Mouse (Mus musculus) limb, embryonic 14.5 days (tissue): ENCODE measurements around the gene Clmn. TPM values are rescaled to one million over a fixed set of nuclear protein-coding genes. Genes with fewer than 3 reads are reported as not detected.

ENCODE experiments used
- ATAC-seq: fragments of 200-750 bp; cut with Nextera tagmentation; 2 replicates; pipeline ENCODE4 v1.8.0; 2017; ENCODE audit warnings: low read depth, moderate number of reproducible peaks, moderate TSS enrichment; ENCODE audit not compliant: low FRiP score
- DNase-seq: peaks from one replicate; pipeline ENCODE4 v3.0.0-alpha.2; 2015; ENCODE audit warnings: low spot score
- H3K27ac ChIP-seq: fragments of 300-500 bp; sonication (generic); replicated peaks from 2 replicates; pipeline ENCODE4 v1.5.1; 2014; ENCODE audit warnings: low read depth, mild to moderate bottlenecking, low read length, moderate library complexity, mixed read lengths
- H3K27me3 ChIP-seq: fragments of 300-500 bp; sonication (generic); 2 replicates; pipeline ENCODE4 v1.6.1; 2014; ENCODE audit warnings: low read length, mixed read lengths; ENCODE audit not compliant: control insufficient read depth, insufficient read depth
- H3K36me3 ChIP-seq: fragments of 300-500 bp; sonication (generic); 2 replicates; pipeline ENCODE4 v1.6.1; 2014; ENCODE audit warnings: mild to moderate bottlenecking, low read length, moderate library complexity, mixed read lengths; ENCODE audit not compliant: control insufficient read depth, insufficient read depth
- H3K4me1 ChIP-seq: fragments of 300-500 bp; sonication (generic); 2 replicates; pipeline ENCODE4 v1.6.1; 2014; ENCODE audit warnings: antibody characterized with exemption, low read length, mixed read lengths; ENCODE audit not compliant: control insufficient read depth, insufficient read depth
- H3K4me2 ChIP-seq: fragments of 300-500 bp; sonication (generic); replicated peaks from 2 replicates; pipeline ENCODE4 v1.6.1; 2014; ENCODE audit warnings: low read depth, mild to moderate bottlenecking, low read length, moderate library complexity; ENCODE audit not compliant: severe bottlenecking
- H3K4me3 ChIP-seq: fragments of 300-500 bp; sonication (generic); replicated peaks from 2 replicates; pipeline ENCODE4 v1.5.1; 2014; ENCODE audit warnings: low read length
- H3K9ac ChIP-seq: fragments of 300-500 bp; sonication (generic); 2 replicates; pipeline ENCODE4 v1.6.1; 2014; ENCODE audit warnings: mild to moderate bottlenecking, low read depth, low read length, moderate library complexity; ENCODE audit not compliant: severe bottlenecking
- H3K9me3 ChIP-seq: fragments of 300-500 bp; sonication (generic); 2 replicates; pipeline ENCODE4 v1.6.1; 2016; ENCODE audit warnings: low read length; ENCODE audit not compliant: control insufficient read depth
- POLR2A ChIP-seq: fragments of 200-500 bp; IDR thresholded peaks from 2 replicates; pipeline ENCODE4 v1.8.0; 2012; ENCODE audit warnings: inconsistent platforms, mild to moderate bottlenecking, moderate library complexity, borderline replicate concordance; ENCODE audit not compliant: insufficient read depth, insufficient read length; ENCODE audit errors: extremely low read depth
- WGBS: fragments of 180-500 bp; shearing (Covaris S2); extraction: QIAGEN DNeasy Blood & Tissue Kit; methylation state at CpG from one replicate; pipeline ENCODE4 v1.1.7; 2014; 5-methylcytosine and 5-hydroxymethylcytosine counted together
- polyA plus RNA-seq, 2 experiments: library from polyadenylated mRNA; depleted of rRNA in 1 of 2; stranded (reverse) in 1 of 2; unstranded in 1 of 2; fragments of >200 nt; fragmentation: Nextera tagmentation in 1 of 2; extraction: Ambion mirVana in 1 of 2; gene quantifications; 2 replicates each; pipeline versions ENCODE4 v1.2.1 to v1.2.3; 2012 to 2014

Gene Clmn
- polyA plus RNA-seq, 2 experiments, result 2.9 to 8.1 TPM

- Histone ChIP-seq H3K4me3 (no peak overlapping the region), H3K36me3 (no peaks in the 10 kb centered on the region), H3K4me1 (peaks cover 58% of the 10 kb centered on the region), H3K9ac (no peak overlapping the region), H3K27me3 (peaks cover 4% of the 10 kb centered on the region; the same call in 1 of the 2 replicates), H3K4me2 (no peak overlapping the region), H3K9me3 (no peaks in the 10 kb centered on the region), H3K27ac (no peak overlapping the region)
- DNase-seq (no peak), ATAC-seq (no peak)
- WGBS, result 33% methylated on average over 8 of the region's 8 CpGs
- no peak for TF ChIP-seq POLR2A
Measured at GRCm38 (mm10) chr12:104822151-104822550, 42.7 kb downstream of the Clmn start.

GRCm38 (mm10) chr12:104820061-104820460, 44.8 kb downstream of the Clmn start:
- no peak for TF ChIP-seq POLR2A
- WGBS, result 30% methylated on average over 5 of the region's 5 CpGs
- H3K27ac ChIP-seq, result no peak overlapping the region
- no peak for ATAC-seq
- no peak for DNase-seq
- no peak overlapping the region for H3K4me2 ChIP-seq
- no peaks in the 10 kb centered on the region for H3K36me3 ChIP-seq
- H3K9ac ChIP-seq, result no peak overlapping the region
- H3K9me3 ChIP-seq, result no peaks in the 10 kb centered on the region
- H3K4me3 ChIP-seq, result no peak overlapping the region
- H3K27me3 ChIP-seq, result peaks cover 8% of the 10 kb centered on the region; the same call in 1 of the 2 replicates
- peaks cover 58% of the 10 kb centered on the region for H3K4me1 ChIP-seq

GRCm38 (mm10) chr12:104819050-104819449, 45.8 kb downstream of the Clmn start:
- Histone ChIP-seq H3K9me3 (no peaks in the 10 kb centered on the region), H3K27me3 (peaks cover 8% of the 10 kb centered on the region; the same call in 1 of the 2 replicates), H3K4me3 (no peak overlapping the region), H3K9ac (no peak overlapping the region), H3K27ac (no peak overlapping the region), H3K36me3 (no peaks in the 10 kb centered on the region), H3K4me1 (peaks cover 58% of the 10 kb centered on the region), H3K4me2 (no peak overlapping the region)
- peak; percentile 23 for DNase-seq
- TF ChIP-seq POLR2A, result no peak
- WGBS, result 56% methylated on average over 8 of the region's 8 CpGs
- peak; percentile 28; the same call in 1 of the 2 replicates for ATAC-seq

GRCm38 (mm10) chr12:104818057-104818456, 46.8 kb downstream of the Clmn start:
- no peak for DNase-seq
- WGBS, result 70% methylated on average over 7 of the region's 7 CpGs
- H3K27me3 ChIP-seq, result peaks cover 8% of the 10 kb centered on the region; the same call in 1 of the 2 replicates
- ATAC-seq, result no peak
- no peaks in the 10 kb centered on the region for H3K36me3 ChIP-seq
- H3K4me3 ChIP-seq, result no peak overlapping the region
- no peaks in the 10 kb centered on the region for H3K9me3 ChIP-seq
- no peak overlapping the region for H3K9ac ChIP-seq
- peaks cover 61% of the 10 kb centered on the region for H3K4me1 ChIP-seq
- no peak overlapping the region for H3K4me2 ChIP-seq
- TF ChIP-seq POLR2A, result no peak
- no peak overlapping the region for H3K27ac ChIP-seq

GRCm38 (mm10) chr12:104817172-104817866, 47.6 kb downstream of the Clmn start:
- ATAC-seq (no peak), DNase-seq (no peak)
- no peak overlapping the region for H3K4me2 ChIP-seq
- no peak overlapping the region for H3K9ac ChIP-seq
- TF ChIP-seq POLR2A, result no peak
- no peaks in the 10 kb centered on the region for H3K36me3 ChIP-seq
- no peak overlapping the region for H3K27ac ChIP-seq
- H3K9me3 ChIP-seq, result no peaks in the 10 kb centered on the region
- peaks cover 60% of the 10 kb centered on the region for H3K4me1 ChIP-seq
- no peak overlapping the region for H3K4me3 ChIP-seq
- H3K27me3 ChIP-seq, result peaks cover 11% of the 10 kb centered on the region; the same call in 1 of the 2 replicates
- WGBS, result 26% methylated on average over 12 of the region's 12 CpGs

GRCm38 (mm10) chr12:104814291-104814690, 50.6 kb downstream of the Clmn start:
- WGBS, result 6% methylated on average over 7 of the region's 7 CpGs
- peaks cover 25% of the 10 kb centered on the region; the same call in 1 of the 2 replicates for H3K27me3 ChIP-seq
- no peaks in the 10 kb centered on the region for H3K9me3 ChIP-seq
- no peak overlapping the region for H3K9ac ChIP-seq
- ATAC-seq, result peak; percentile 66
- H3K36me3 ChIP-seq, result no peaks in the 10 kb centered on the region
- no peak for TF ChIP-seq POLR2A
- H3K4me1 ChIP-seq, result peaks cover 48% of the 10 kb centered on the region
- peak; percentile 31 for DNase-seq
- H3K4me3 ChIP-seq, result no peak overlapping the region
- no peak overlapping the region; the same call in 1 of the 2 replicates for H3K27ac ChIP-seq
- peak overlapping the region; percentile 16 for H3K4me2 ChIP-seq
